ENCODE assay signal across 8 mouse cellular contexts in genomic region chr19:54044507-54045371, GRCm38 (mm10). TPM values are rescaled to one million over a fixed set of nuclear protein-coding genes. Genes with fewer than 3 reads are reported as not detected.
DNase-seq lines count a peak whose midpoint lies in the region; ATAC-seq and TF ChIP-seq lines count a peak whose summit lies in the region.

No protein-coding gene starts in this region.

- TF ChIP-seq POLR2A in spleen, adult 2 months (IDR thresholded peaks at IDR 0.05; ENCODE audit: low read depth, low read length) = no peak

- peaks cover 19% of the 10 kb centered on the region for H3K4me1 ChIP-seq in spleen, adult 2 months (ENCODE audit: control insufficient read depth, insufficient read depth, insufficient read length)
- H3K4me1 ChIP-seq in limb, embryonic 10.5 days = peaks cover 45% of the 10 kb centered on the region
- H3K4me1 ChIP-seq in midbrain, embryonic 13.5 days (replicated peaks) = peaks cover 31% of the 10 kb centered on the region
- peaks cover 35% of the 10 kb centered on the region for H3K4me1 ChIP-seq in stomach, embryonic 15.5 days

- peak overlapping the region; percentile 72 for H3K9ac ChIP-seq in midbrain, embryonic 13.5 days (replicated peaks)
- H3K9ac ChIP-seq in stomach, embryonic 15.5 days = peak overlapping the region; percentile 20; the same call in 1 of the 2 replicates

- H3K9me3 ChIP-seq in limb, embryonic 10.5 days (replicated peaks) = no peaks in the 10 kb centered on the region
- no peaks in the 10 kb centered on the region for H3K9me3 ChIP-seq in midbrain, embryonic 13.5 days
- no peaks in the 10 kb centered on the region for H3K9me3 ChIP-seq in stomach, embryonic 15.5 days

- peak overlapping the region; percentile 99 for H3K4me2 ChIP-seq in midbrain, embryonic 13.5 days (replicated peaks)
- H3K4me2 ChIP-seq in stomach, embryonic 15.5 days = peak overlapping the region; percentile 98

- peak; percentile 34; the same call in 1 of the 2 replicates for TF ChIP-seq CTCF in spleen, adult 2 months (IDR thresholded peaks at IDR 0.05; ENCODE audit: extremely low read depth, insufficient read depth, insufficient read length, insufficient replicate concordance)

- WGBS in spleen, adult 2 months = 3% methylated on average over 59 of the region's 59 CpGs
- WGBS in limb, embryonic 10.5 days = under 1% methylated on average over 59 of the region's 59 CpGs
- under 1% methylated on average over 58 of the region's 59 CpGs for WGBS in midbrain, embryonic 13.5 days
- under 1% methylated on average over 59 of the region's 59 CpGs for WGBS in stomach, embryonic 15.5 days

- 0 out of 2 replicates have a peak, but pooled peaks have one; percentile 31 for ATAC-seq in granulocyte monocyte progenitor cell, adult 5-6 weeks (replicated peaks; ENCODE audit: poor library complexity, severe bottlenecking)
- ATAC-seq in midbrain, embryonic 13.5 days = peak; percentile 91
- peak; percentile 68 for ATAC-seq in stomach, embryonic 15.5 days (ENCODE audit: insufficient read depth, low FRiP score, low read depth)

- H3K36me3 ChIP-seq in spleen, adult 2 months (ENCODE audit: control insufficient read depth, insufficient read depth, low read length) = no peaks in the 10 kb centered on the region
- H3K36me3 ChIP-seq in limb, embryonic 10.5 days = no peaks in the 10 kb centered on the region
- H3K36me3 ChIP-seq in midbrain, embryonic 13.5 days = no peaks in the 10 kb centered on the region
- H3K36me3 ChIP-seq in stomach, embryonic 15.5 days = no peaks in the 10 kb centered on the region

- H3K4me3 ChIP-seq in spleen, adult 2 months (ENCODE audit: extremely low read depth, insufficient read depth, insufficient read length) = peak overlapping the region; percentile 33; the same call in 1 of the 2 replicates
- H3K4me3 ChIP-seq in limb, embryonic 10.5 days = peak overlapping the region; percentile 63
- peak overlapping the region; percentile 59 for H3K4me3 ChIP-seq in midbrain, embryonic 13.5 days (replicated peaks)
- H3K4me3 ChIP-seq in stomach, embryonic 15.5 days (replicated peaks) = peak overlapping the region; percentile 52

- DNase-seq in spleen, adult 2 months (ENCODE audit: low read depth in 1 of 2, low spot score in 2 of 2) = peak in 1 of 2 experiments; percentile 23
- no peak for DNase-seq in spleen, postnatal 36 days (ENCODE audit: low spot score in 2 of 2)
- DNase-seq in embryo, embryonic 11 days = peak; percentile 93
- peak; percentile 63 for DNase-seq in kidney, adult 18-20 months
- peak; percentile 85 for DNase-seq in limb, embryonic 10.5 days (ENCODE audit: low spot score)

- H3K27ac ChIP-seq in spleen, adult 2 months (ENCODE audit: insufficient read depth, low read length) = no peak overlapping the region
- H3K27ac ChIP-seq in limb, embryonic 10.5 days = peak overlapping the region; percentile 58
- H3K27ac ChIP-seq in midbrain, embryonic 13.5 days = peak overlapping the region; percentile 52
- H3K27ac ChIP-seq in stomach, embryonic 15.5 days = 0 out of 2 replicates have a peak overlapping the region, but pooled peaks have one; percentile 8

- peaks cover 28% of the 10 kb centered on the region for H3K27me3 ChIP-seq in spleen, adult 2 months (ENCODE audit: control insufficient read depth, insufficient read depth, low read length)
- peaks cover 66% of the 10 kb centered on the region for H3K27me3 ChIP-seq in limb, embryonic 10.5 days (ENCODE audit: low read depth, poor library complexity, severe bottlenecking)
- H3K27me3 ChIP-seq in midbrain, embryonic 13.5 days = peaks cover 45% of the 10 kb centered on the region
- peaks cover 37% of the 10 kb centered on the region for H3K27me3 ChIP-seq in stomach, embryonic 15.5 days (replicated peaks)

RNA-seq across cellular contexts. Expression of gene Adra2a, which starts 0.8 kb away (rescaled TPM):
- 0.83 and 1.3 TPM in 2 replicates for polyA plus RNA-seq in spleen, adult 2 months (2012; rRNA removed)
- total RNA-seq in granulocyte monocyte progenitor cell, adult 5-6 weeks (2014; fragmentation: Nextera tagmentation) = not detected in 2 replicates
- total RNA-seq in granulocyte monocyte progenitor cell, adult 5-6 weeks (2017) = 0.05 TPM in 1 of 2 replicates, not detected in the other
- not detected in 2 replicates for polyA plus RNA-seq in limb, embryonic 10.5 days (2016; fragmentation: Nextera tagmentation; extraction: Ambion mirVana)
- 1.9 TPM in 2 replicates for polyA plus RNA-seq in midbrain, embryonic 13.5 days (2015; fragmentation: Nextera tagmentation; extraction: Ambion mirVana)
- polyA plus RNA-seq in stomach, embryonic 15.5 days (2015; fragmentation: Nextera tagmentation; extraction: Ambion mirVana) = 0.58 and 0.93 TPM in 2 replicates

Comparison
In these comparisons a context has a peak if more than half of its experiments do, and no peak if none do; other contexts are left out.
1. DNase-seq: peak in embryo, embryonic 11 days (single experiment), kidney, adult 18-20 months (single experiment) and limb, embryonic 10.5 days (single experiment); none in spleen, postnatal 36 days (0 of 2).
2. ATAC-seq: peak in every context shown above with its lines; median percentile 91 in midbrain, embryonic 13.5 days; 68 in stomach, embryonic 15.5 days; 31 in granulocyte monocyte progenitor cell, adult 5-6 weeks.
3. Peak in every context shown above with its lines, with median percentiles within 50 percentile points of each other: H3K4me3 ChIP-seq.